Mouse (Mus musculus) spleen, adult 12 weeks (tissue): ENCODE results near the gene Bpnt1.

ENCODE experiments used
- DNase-seq: peaks from one replicate; pipeline ENCODE4 v3.0.0; 2022; ENCODE audit warnings: low spot score

Gene Bpnt1

GRCm38 (mm10) chr1:185331364-185331763, 585 bp upstream of the Bpnt1 start:
- DNase-seq: no peak

- no peak for DNase-seq
These were observed 1.7 kb downstream of the Bpnt1 start for GRCm38 (mm10) chr1:185333651-185334050.

GRCm38 (mm10) chr1:185334136-185334535, 2.2 kb downstream of the Bpnt1 start:
- no peak for DNase-seq

- no peak for DNase-seq
These were observed 3.3 kb downstream of the Bpnt1 start for GRCm38 (mm10) chr1:185335231-185335765.

- DNase-seq: no peak
These were observed 4.6 kb downstream of the Bpnt1 start for GRCm38 (mm10) chr1:185336535-185336934.

- DNase-seq: no peak
These were observed 10.5 kb downstream of the Bpnt1 start for GRCm38 (mm10) chr1:185342441-185342840.

GRCm38 (mm10) chr1:185343422-185343821, 11.5 kb downstream of the Bpnt1 start:
- DNase-seq: no peak

- DNase-seq: no peak
These were observed 14.2 kb downstream of the Bpnt1 start for GRCm38 (mm10) chr1:185346188-185346587.

GRCm38 (mm10) chr1:185349741-185350140, 17.8 kb downstream of the Bpnt1 start:
- no peak for DNase-seq

- no peak for DNase-seq
These were observed 18.7 kb downstream of the Bpnt1 start for GRCm38 (mm10) chr1:185350611-185351010.

GRCm38 (mm10) chr1:185352151-185352550, 20.2 kb downstream of the Bpnt1 start:
- DNase-seq: no peak

GRCm38 (mm10) chr1:185353351-185353750, 21.4 kb downstream of the Bpnt1 start:
- no peak for DNase-seq

GRCm38 (mm10) chr1:185354731-185355130, 22.8 kb downstream of the Bpnt1 start:
- no peak for DNase-seq

GRCm38 (mm10) chr1:185356246-185356645, 24.3 kb downstream of the Bpnt1 start:
- no peak for DNase-seq

- no peak for DNase-seq
These were observed 26.3 kb downstream of the Bpnt1 start for GRCm38 (mm10) chr1:185358211-185358610.

- DNase-seq: peak; percentile 99
These were observed 30.9 kb downstream of the Bpnt1 start, which contains the start of gene Eprs for GRCm38 (mm10) chr1:185362677-185363520. Gene Eprs (plus strand): TSS chr1:185363044.

- DNase-seq: no peak
These were observed 31.7 kb downstream of the Bpnt1 start for GRCm38 (mm10) chr1:185363526-185364182.

GRCm38 (mm10) chr1:185364183-185364540, 32.2 kb downstream of the Bpnt1 start:
- no peak for DNase-seq

GRCm38 (mm10) chr1:185367383-185367782, 35.4 kb downstream of the Bpnt1 start:
- DNase-seq: no peak

GRCm38 (mm10) chr1:185369979-185370378, 38.0 kb downstream of the Bpnt1 start:
- DNase-seq: no peak

- DNase-seq: no peak
These were observed 44.4 kb downstream of the Bpnt1 start for GRCm38 (mm10) chr1:185376390-185376789.

GRCm38 (mm10) chr1:185377429-185377828, 45.5 kb downstream of the Bpnt1 start:
- DNase-seq: no peak

GRCm38 (mm10) chr1:185401615-185402014, 69.7 kb downstream of the Bpnt1 start:
- no peak for DNase-seq
